Mouse (Mus musculus) MEL (cell line): ENCODE measurements at regions not wholly inside any gene's neighbourhood (a gene's known extent, or its start where the extent isn't known, plus 50 kb on each side); places are given as distances from the start of the nearest gene placed in this dataset.

ENCODE experiments used
- DNase-seq: peaks from one replicate; pipeline ENCODE4 v3.0.0; 2011; ENCODE audit warnings: low read depth, low spot score
- H3K27ac ChIP-seq: 2 replicates; pipeline ENCODE4 v1.5.1; 2012; ENCODE audit warnings: low read depth, mild to moderate bottlenecking, control low read depth, low read length, moderate library complexity; ENCODE audit not compliant: control insufficient read depth
- H3K27me3 ChIP-seq, 2 experiments: fragments of 150-350 bp in 1 of 2; sonication (generic) in 1 of 2; 2 replicates each; pipeline ENCODE4 v1.6.1; 2012; ENCODE audit warnings: low read length in 2 of 2, mild to moderate bottlenecking in 2 of 2, improper control_type of control experiment in 1 of 2, moderate library complexity in 1 of 2; ENCODE audit not compliant: insufficient read depth in 2 of 2, control insufficient read depth in 1 of 2
- H3K36me3 ChIP-seq, 2 experiments: 2 replicates each; pipeline ENCODE4 v1.6.1; 2012 to 2014; ENCODE audit warnings: low read length in 2 of 2, improper control_type of control experiment in 1 of 2, inconsistent platforms in 1 of 2, mild to moderate bottlenecking in 1 of 2; ENCODE audit not compliant: insufficient read depth in 2 of 2, control insufficient read depth in 1 of 2
- H3K4me1 ChIP-seq, 2 experiments: fragments of 150-350 bp in 1 of 2; sonication (generic) in 1 of 2; 2 replicates each; pipeline ENCODE4 v1.6.1; 2012; ENCODE audit warnings: low read length in 2 of 2, improper control_type of control experiment in 1 of 2, mild to moderate bottlenecking in 1 of 2; ENCODE audit not compliant: insufficient read depth in 2 of 2, control insufficient read depth in 1 of 2
- H3K4me3 ChIP-seq, 2 experiments: fragments of 150-350 bp in 1 of 2; sonication (generic) in 1 of 2; 2 replicates each; pipeline ENCODE4 v1.5.1; 2012; ENCODE audit warnings: low read depth in 2 of 2, low read length in 2 of 2, mild to moderate bottlenecking in 2 of 2, moderate library complexity in 2 of 2, control low read depth in 1 of 2, improper control_type of control experiment in 1 of 2; ENCODE audit not compliant: control insufficient read depth in 1 of 2, insufficient read depth in 1 of 2
- H3K79me2 ChIP-seq: 2 replicates; pipeline ENCODE4 v1.6.1; 2012; ENCODE audit warnings: mild to moderate bottlenecking, low read length, moderate library complexity; ENCODE audit not compliant: control insufficient read depth, poor library complexity, insufficient read depth
- H3K9ac ChIP-seq: 2 replicates; pipeline ENCODE4 v1.6.1; 2012; ENCODE audit warnings: low read depth, mild to moderate bottlenecking, control low read depth, low read length, moderate library complexity; ENCODE audit not compliant: control insufficient read depth, poor library complexity, severe bottlenecking
- H3K9me3 ChIP-seq: fragments of 150-350 bp; sonication (generic); replicated peaks from 2 replicates; pipeline ENCODE4 v1.6.1; 2012; ENCODE audit warnings: mild to moderate bottlenecking, low read length, improper control_type of control experiment, moderate library complexity; ENCODE audit not compliant: insufficient read depth
- BHLHE40 ChIP-seq: IDR thresholded peaks from 2 replicates; pipeline ENCODE4 v1.6.1; 2012; ENCODE audit warnings: low read depth, mild to moderate bottlenecking, inconsistent platforms, low read length, improper control_type of control experiment, borderline replicate concordance
- CHD2 ChIP-seq: IDR thresholded peaks from 2 replicates; pipeline ENCODE4 v1.6.1; 2011; ENCODE audit warnings: low read length, improper control_type of control experiment
- E2F4 ChIP-seq: IDR thresholded peaks from 2 replicates; pipeline ENCODE4 v1.6.1; 2011; ENCODE audit warnings: low read depth, low read length, improper control_type of control experiment, borderline replicate concordance
- ELF1 ChIP-seq: IDR thresholded peaks from 2 replicates; pipeline ENCODE4 v1.6.1; 2014; ENCODE audit warnings: low read depth, mild to moderate bottlenecking, inconsistent platforms, low read length, improper control_type of control experiment, moderate library complexity
- HCFC1 ChIP-seq: IDR thresholded peaks from 2 replicates; pipeline ENCODE4 v1.6.1; 2012; ENCODE audit warnings: low read depth, mild to moderate bottlenecking, inconsistent platforms, low read length, improper control_type of control experiment, moderate library complexity
- MAFK ChIP-seq: IDR thresholded peaks from 2 replicates; pipeline ENCODE4 v1.6.1; 2011; ENCODE audit warnings: low read depth, mild to moderate bottlenecking, low read length, improper control_type of control experiment, borderline replicate concordance
- MAX ChIP-seq: IDR thresholded peaks from 2 replicates; pipeline ENCODE4 v1.6.1; 2011; ENCODE audit warnings: low read length, improper control_type of control experiment
- MEF2A ChIP-seq: IDR thresholded peaks from 2 replicates; pipeline ENCODE4 v1.6.1; 2014; ENCODE audit warnings: low read depth, mild to moderate bottlenecking, inconsistent platforms, low read length, improper control_type of control experiment; ENCODE audit not compliant: poor library complexity, insufficient replicate concordance, severe bottlenecking; ENCODE audit errors: extremely low read depth
- MYB ChIP-seq: IDR thresholded peaks from 2 replicates; pipeline ENCODE4 v1.6.1; 2011; ENCODE audit warnings: mild to moderate bottlenecking, low read depth, low read length, improper control_type of control experiment
- MYC ChIP-seq: IDR thresholded peaks from 2 replicates; pipeline ENCODE4 v1.6.1; 2011; ENCODE audit warnings: low read depth, mild to moderate bottlenecking, low read length, improper control_type of control experiment, moderate library complexity
- NELFE ChIP-seq: IDR thresholded peaks from 2 replicates; pipeline ENCODE4 v1.6.1; 2011; ENCODE audit warnings: low read depth, low read length, improper control_type of control experiment
- POLR2A ChIP-seq, 2 experiments: IDR thresholded peaks; 2 replicates each; pipeline ENCODE4 v1.6.1; 2011 to 2012; ENCODE audit warnings: low read length in 2 of 2, mild to moderate bottlenecking in 2 of 2, control low read depth in 1 of 2, improper control_type of control experiment in 1 of 2, low read depth in 1 of 2, moderate library complexity in 1 of 2; ENCODE audit not compliant: control insufficient read depth in 1 of 2, insufficient read depth in 1 of 2, poor library complexity in 1 of 2
- POLR2AphosphoS2 ChIP-seq: IDR thresholded peaks from 2 replicates; pipeline ENCODE4 v1.6.1; 2011; ENCODE audit warnings: low read length, improper control_type of control experiment
- RCOR1 ChIP-seq: IDR thresholded peaks from 2 replicates; pipeline ENCODE4 v1.6.1; 2012; ENCODE audit warnings: low read depth, mild to moderate bottlenecking, inconsistent platforms, low read length, improper control_type of control experiment
- SIN3A ChIP-seq: IDR thresholded peaks from 2 replicates; pipeline ENCODE4 v1.6.1; 2012; ENCODE audit warnings: low read length, improper control_type of control experiment, inconsistent platforms
- TBP ChIP-seq: IDR thresholded peaks from 2 replicates; pipeline ENCODE4 v1.8.0; 2011; ENCODE audit warnings: low read depth, low read length, improper control_type of control experiment
- TCF12 ChIP-seq: IDR thresholded peaks from 2 replicates; pipeline ENCODE4 v1.6.1; 2014; ENCODE audit warnings: low read depth, mild to moderate bottlenecking, inconsistent platforms, low read length, improper control_type of control experiment, moderate library complexity
- UBTF ChIP-seq: IDR thresholded peaks from 2 replicates; pipeline ENCODE4 v1.6.1; 2012; ENCODE audit warnings: low read depth, mild to moderate bottlenecking, inconsistent platforms, low read length, improper control_type of control experiment, moderate library complexity, borderline replicate concordance; ENCODE audit not compliant: insufficient read depth
- USF1 ChIP-seq: IDR thresholded peaks from 2 replicates; pipeline ENCODE4 v1.6.1; 2014; ENCODE audit warnings: low read depth, mild to moderate bottlenecking, inconsistent platforms, low read length, improper control_type of control experiment, moderate library complexity
- ZC3H11A ChIP-seq: IDR thresholded peaks from 2 replicates; pipeline ENCODE4 v1.6.1; 2012; ENCODE audit warnings: low read depth, mild to moderate bottlenecking, inconsistent platforms, low read length, improper control_type of control experiment

GRCm38 (mm10) chr3:133999965-134000364 lies 236.3 kb upstream of the Cxxc4 start:
- Histone ChIP-seq H3K27ac (no peak overlapping the region), H3K9me3 (no peaks in the 10 kb centered on the region), H3K4me1 (no peaks in the 10 kb centered on the region), H3K36me3 (no peaks in the 10 kb centered on the region), H3K9ac (no peak overlapping the region), H3K4me3 (no peak overlapping the region), H3K79me2 (no peaks in the 10 kb centered on the region), H3K27me3 (no peaks in the 10 kb centered on the region; a peak in 1 of 4 replicates)
- TF ChIP-seq ZC3H11A (no peak), ELF1 (no peak), MEF2A (no peak), HCFC1 (no peak), POLR2AphosphoS2 (no peak), E2F4 (no peak), POLR2A (IDR thresholded peaks at IDR 0.05; ENCODE audit: control insufficient read depth in 1 of 2, insufficient read depth in 1 of 2, low read depth in 1 of 2, low read length in 2 of 2, poor library complexity in 1 of 2) (no peak), MYC (no peak), TBP (no peak), RCOR1 (no peak), CHD2 (no peak)
- no peak for DNase-seq

GRCm38 (mm10) chr3:134000595-134000994 lies 235.7 kb upstream of the Cxxc4 start:
- Histone ChIP-seq H3K9me3 (no peaks in the 10 kb centered on the region), H3K9ac (no peak overlapping the region), H3K4me3 (no peak overlapping the region), H3K36me3 (no peaks in the 10 kb centered on the region), H3K27me3 (no peaks in the 10 kb centered on the region; a peak in 1 of 4 replicates), H3K27ac (no peak overlapping the region), H3K79me2 (no peaks in the 10 kb centered on the region), H3K4me1 (no peaks in the 10 kb centered on the region)
- TF ChIP-seq TBP (no peak), ELF1 (no peak), POLR2AphosphoS2 (no peak), MAFK (no peak), HCFC1 (no peak), RCOR1 (no peak), TCF12 (no peak), E2F4 (no peak), SIN3A (no peak), UBTF (no peak), BHLHE40 (no peak), NELFE (no peak), USF1 (no peak), MAX (no peak), MYB (no peak)
- no peak for DNase-seq
